Mouse (Mus musculus): Measurements from ENCODE around the gene Dazap2. TPM values are rescaled to one million over a fixed set of nuclear protein-coding genes. Genes with fewer than 3 reads are reported as not detected.

Gene Dazap2
- polyA plus RNA-seq, 1 experiment from 2014 or later, result 193 TPM

GRCm38 (mm10) chr15:100664813-100665274, 49.7 kb downstream of the Dazap2 start:
- H3K9ac ChIP-seq, result no peak overlapping the region
- no peaks in the 10 kb centered on the region for H3K36me3 ChIP-seq
- H3K27ac ChIP-seq (ENCODE audit: poor library complexity, severe bottlenecking), result no peak overlapping the region
- H3K4me1 ChIP-seq (replicated peaks), result peaks cover 26% of the 10 kb centered on the region
- ATAC-seq (ENCODE audit: insufficient number of reproducible peaks, low FRiP score), result no peak
- H3K4me3 ChIP-seq, result no peak overlapping the region
- WGBS, result 76% methylated on average over 9 of the region's 9 CpGs
- H3K4me2 ChIP-seq, result no peak overlapping the region
- H3K27me3 ChIP-seq (replicated peaks), result no peaks in the 10 kb centered on the region
- no peaks in the 10 kb centered on the region for H3K9me3 ChIP-seq (replicated peaks)

GRCm38 (mm10) chr15:100665411-100666218, 50.5 kb downstream of the Dazap2 start:
- Histone ChIP-seq H3K27ac (ENCODE audit: poor library complexity, severe bottlenecking) (peak overlapping the region; percentile 69; the same call in 1 of the 2 replicates), H3K4me1 (replicated peaks) (peaks cover 26% of the 10 kb centered on the region), H3K4me2 (peak overlapping the region; percentile 8), H3K9me3 (replicated peaks) (no peaks in the 10 kb centered on the region), H3K9ac (no peak overlapping the region), H3K27me3 (replicated peaks) (no peaks in the 10 kb centered on the region), H3K36me3 (no peaks in the 10 kb centered on the region), H3K4me3 (no peak overlapping the region)
- 28% methylated on average over 9 of the region's 9 CpGs for WGBS
- ATAC-seq (ENCODE audit: insufficient number of reproducible peaks, low FRiP score), result no peak

- 3% methylated on average over 7 of the region's 7 CpGs for WGBS
- Histone ChIP-seq H3K27me3 (replicated peaks) (no peaks in the 10 kb centered on the region), H3K36me3 (no peaks in the 10 kb centered on the region), H3K9me3 (replicated peaks) (no peaks in the 10 kb centered on the region), H3K4me3 (no peak overlapping the region), H3K9ac (no peak overlapping the region), H3K4me1 (replicated peaks) (peaks cover 26% of the 10 kb centered on the region), H3K27ac (ENCODE audit: poor library complexity, severe bottlenecking) (peak overlapping the region; percentile 69), H3K4me2 (peak overlapping the region; percentile 8)
- ATAC-seq (ENCODE audit: insufficient number of reproducible peaks, low FRiP score), result peak; percentile 43; the same call in 1 of the 2 replicates
Observed at GRCm38 (mm10) chr15:100666219-100666696, 51.1 kb downstream of the Dazap2 start.

- WGBS, result 17% methylated on average over 12 of the region's 12 CpGs
- Histone ChIP-seq H3K4me2 (peak overlapping the region; percentile 3; the same call in 1 of the 2 replicates), H3K4me3 (no peak overlapping the region), H3K4me1 (replicated peaks) (peaks cover 26% of the 10 kb centered on the region), H3K36me3 (no peaks in the 10 kb centered on the region), H3K9ac (no peak overlapping the region), H3K27me3 (replicated peaks) (no peaks in the 10 kb centered on the region), H3K27ac (ENCODE audit: poor library complexity, severe bottlenecking) (peak overlapping the region; percentile 53), H3K9me3 (replicated peaks) (no peaks in the 10 kb centered on the region)
- no peak for ATAC-seq (ENCODE audit: insufficient number of reproducible peaks, low FRiP score)
Observed at GRCm38 (mm10) chr15:100666851-100667250, 51.7 kb downstream of the Dazap2 start.

GRCm38 (mm10) chr15:100667420-100667819, 52.3 kb downstream of the Dazap2 start:
- Histone ChIP-seq H3K4me1 (replicated peaks) (peaks cover 26% of the 10 kb centered on the region), H3K27ac (ENCODE audit: poor library complexity, severe bottlenecking) (peak overlapping the region; percentile 53), H3K27me3 (replicated peaks) (no peaks in the 10 kb centered on the region), H3K9me3 (replicated peaks) (no peaks in the 10 kb centered on the region), H3K9ac (no peak overlapping the region), H3K4me2 (peak overlapping the region; percentile 3; the same call in 1 of the 2 replicates), H3K36me3 (no peaks in the 10 kb centered on the region), H3K4me3 (no peak overlapping the region)
- no peak for ATAC-seq (ENCODE audit: insufficient number of reproducible peaks, low FRiP score)
- 47% methylated on average over 6 of the region's 6 CpGs for WGBS

GRCm38 (mm10) chr15:100667871-100668545, 52.9 kb downstream of the Dazap2 start:
- no peak overlapping the region for H3K4me2 ChIP-seq
- peaks cover 26% of the 10 kb centered on the region for H3K4me1 ChIP-seq (replicated peaks)
- H3K9me3 ChIP-seq (replicated peaks), result no peaks in the 10 kb centered on the region
- 56% methylated on average over 5 of the region's 5 CpGs for WGBS
- H3K4me3 ChIP-seq, result no peak overlapping the region
- H3K27me3 ChIP-seq (replicated peaks), result no peaks in the 10 kb centered on the region
- no peaks in the 10 kb centered on the region for H3K36me3 ChIP-seq
- no peak overlapping the region for H3K27ac ChIP-seq (ENCODE audit: poor library complexity, severe bottlenecking)
- ATAC-seq (ENCODE audit: insufficient number of reproducible peaks, low FRiP score), result no peak
- no peak overlapping the region for H3K9ac ChIP-seq

GRCm38 (mm10) chr15:100669337-100669736, 54.2 kb downstream of the Dazap2 start, which contains the start of gene Bin2:
Bin2 (minus strand) TSS chr15:100669553.
- Histone ChIP-seq H3K27me3 (replicated peaks) (no peaks in the 10 kb centered on the region), H3K27ac (ENCODE audit: poor library complexity, severe bottlenecking) (no peak within 1 kb of the TSS), H3K9me3 (replicated peaks) (no peaks in the 10 kb centered on the region), H3K36me3 (no peaks in the 10 kb centered on the region), H3K9ac (no peak within 1 kb of the TSS), H3K4me1 (replicated peaks) (peaks cover 39% of the 10 kb centered on the region), H3K4me3 (no peak within 1 kb of the TSS), H3K4me2 (no peak within 1 kb of the TSS)
- no peak; the same call in 1 of the 2 replicates for ATAC-seq (ENCODE audit: insufficient number of reproducible peaks, low FRiP score)
- WGBS, result 80% methylated on average over 20 of the region's 20 CpGs

GRCm38 (mm10) chr15:100670004-100670403, 54.9 kb downstream of the Dazap2 start:
- WGBS, result 80% methylated on average over 8 of the region's 8 CpGs
- Histone ChIP-seq H3K4me2 (no peak overlapping the region), H3K9ac (no peak overlapping the region), H3K4me1 (replicated peaks) (peaks cover 45% of the 10 kb centered on the region), H3K27me3 (replicated peaks) (no peaks in the 10 kb centered on the region), H3K4me3 (no peak overlapping the region), H3K9me3 (replicated peaks) (no peaks in the 10 kb centered on the region), H3K36me3 (no peaks in the 10 kb centered on the region), H3K27ac (ENCODE audit: poor library complexity, severe bottlenecking) (no peak overlapping the region)
- ATAC-seq (ENCODE audit: insufficient number of reproducible peaks, low FRiP score), result no peak

Small RNA genes lying within 50 kb of the gene (microRNA-seq; reads per million reads assigned to microRNA genes)
- gene Mir6961, result not detected

Other genes starting within 250 kb of the Dazap2 start
- gene Gm5475, start 193.2 kb upstream of the Dazap2 start, polyA plus RNA-seq (2016; fragmentation: Nextera tagmentation; extraction: Ambion mirVana), result 0.12 TPM in 1 of 2 replicates, not detected in the other
- 15.5 and 20.8 TPM in 2 replicates for gene Slc11a2, start 190.3 kb upstream of the Dazap2 start, polyA plus RNA-seq (2016; fragmentation: Nextera tagmentation; extraction: Ambion mirVana)
- 17.7 and 19.4 TPM in 2 replicates for gene Letmd1, start 146.3 kb upstream of the Dazap2 start, polyA plus RNA-seq (2016; fragmentation: Nextera tagmentation; extraction: Ambion mirVana)
- gene Csrnp2, start 119.9 kb upstream of the Dazap2 start, polyA plus RNA-seq (2016; fragmentation: Nextera tagmentation; extraction: Ambion mirVana), result 12.0 and 12.1 TPM in 2 replicates
- gene Tfcp2, start 63.3 kb upstream of the Dazap2 start, polyA plus RNA-seq (2016; fragmentation: Nextera tagmentation; extraction: Ambion mirVana), result 23.7 and 24.5 TPM in 2 replicates
- 4.7 and 5.4 TPM in 2 replicates for gene Pou6f1, start 15.4 kb upstream of the Dazap2 start, polyA plus RNA-seq (2016; fragmentation: Nextera tagmentation; extraction: Ambion mirVana)
- gene Smagp, start 21.6 kb downstream of the Dazap2 start, polyA plus RNA-seq (2016; fragmentation: Nextera tagmentation; extraction: Ambion mirVana), result 15.0 and 18.0 TPM in 2 replicates
- 3.7 and 6.3 TPM in 2 replicates for gene Bin2, start 54.2 kb downstream of the Dazap2 start, polyA plus RNA-seq (2016; fragmentation: Nextera tagmentation; extraction: Ambion mirVana)
- 1.4 and 1.6 TPM in 2 replicates for gene Cela1, start 72.6 kb downstream of the Dazap2 start, polyA plus RNA-seq (2016; fragmentation: Nextera tagmentation; extraction: Ambion mirVana)
- 0.14 and 0.39 TPM in 2 replicates for gene Galnt6, start 114.0 kb downstream of the Dazap2 start, polyA plus RNA-seq (2016; fragmentation: Nextera tagmentation; extraction: Ambion mirVana)
- gene Slc4a8, start 146.4 kb downstream of the Dazap2 start, polyA plus RNA-seq (2016; fragmentation: Nextera tagmentation; extraction: Ambion mirVana), result 1.1 and 1.2 TPM in 2 replicates